Mouse (Mus musculus): Measurements from ENCODE around the gene Ttc13.

- TF ChIP-seq CTCF (IDR thresholded peaks at IDR 0.05; ENCODE audit: low read depth, low read length): no peak
- TF ChIP-seq GATA1 (IDR thresholded peaks at IDR 0.05; ENCODE audit: borderline replicate concordance, low read length): no peak
- no peak for TF ChIP-seq POLR2AphosphoS5 (IDR thresholded peaks at IDR 0.05; ENCODE audit: insufficient replicate concordance, low read depth, low read length)
- TF ChIP-seq GATA2 (IDR thresholded peaks at IDR 0.05; ENCODE audit: borderline replicate concordance, low read depth, low read length): no peak
- TF ChIP-seq TAL1 (conservative IDR thresholded peaks at IDR 0.05; ENCODE audit: low read depth, low read length): no peak
These were observed 43.5 kb downstream of the Ttc13 start for GRCm38 (mm10) chr8:124678246-124678645.
